7 mouse cellular contexts compared by ENCODE assay signal in genomic region chr7:3291197-3291596, GRCm38 (mm10). TPM values are rescaled to one million over a fixed set of nuclear protein-coding genes. Genes with fewer than 3 reads are reported as not detected.
DNase-seq lines count a peak whose midpoint lies in the region; ATAC-seq and TF ChIP-seq lines count a peak whose summit lies in the region.

No protein-coding gene starts in this region.

- ATAC-seq in heart, embryonic 15.5 days (replicated peaks; ENCODE audit: insufficient number of reproducible peaks, insufficient read depth, low FRiP score, low read depth), result 0 out of 2 replicates have a peak, but pooled peaks have one; percentile 6
- ATAC-seq in limb, embryonic 15.5 days (ENCODE audit: insufficient number of reproducible peaks, low FRiP score, low TSS enrichment, low read depth), result no peak
- peak; percentile 29; the same call in 1 of the 2 replicates for ATAC-seq in monocyte, adult 5-6 weeks (replicated peaks; ENCODE audit: insufficient number of reproducible peaks, low FRiP score, low TSS enrichment, poor library complexity, severe bottlenecking)

- WGBS in heart, embryonic 15.5 days, result 15% methylated on average over 6 of the region's 6 CpGs
- WGBS in limb, embryonic 15.5 days, result 32% methylated on average over 6 of the region's 6 CpGs

- peak overlapping the region; percentile 65 for H3K4me2 ChIP-seq in heart, embryonic 15.5 days
- peak overlapping the region; percentile 68 for H3K4me2 ChIP-seq in limb, embryonic 15.5 days

- peak overlapping the region; percentile 63; the same call in 1 of the 2 replicates for H3K4me3 ChIP-seq in bone marrow macrophage, adult 2 months (ENCODE audit: insufficient read depth, low read length)
- peak overlapping the region; percentile 68 for H3K4me3 ChIP-seq in heart, embryonic 15.5 days
- H3K4me3 ChIP-seq in limb, embryonic 15.5 days, result peak overlapping the region; percentile 52

- TF ChIP-seq CTCF in bone marrow macrophage, adult 2 months (IDR thresholded peaks at IDR 0.05; ENCODE audit: low read depth, low read length), result no peak

- H3K9me3 ChIP-seq in heart, embryonic 15.5 days (replicated peaks), result no peaks in the 10 kb centered on the region
- H3K9me3 ChIP-seq in limb, embryonic 15.5 days, result no peaks in the 10 kb centered on the region

- H3K27me3 ChIP-seq in heart, embryonic 15.5 days, result no peaks in the 10 kb centered on the region
- no peaks in the 10 kb centered on the region for H3K27me3 ChIP-seq in limb, embryonic 15.5 days

- DNase-seq in ES-CJ7 (ENCODE audit: low read depth, low spot score), result peak; percentile 89
- DNase-seq in retina, embryonic 14.5 days (ENCODE audit: low spot score), result no peak
- DNase-seq in thymus, postnatal 14 days, result no peak

- H3K27ac ChIP-seq in bone marrow macrophage, adult 2 months (ENCODE audit: insufficient read depth, low read depth, low read length), result no peak overlapping the region
- H3K27ac ChIP-seq in heart, embryonic 15.5 days, result peak overlapping the region; percentile 88
- H3K27ac ChIP-seq in limb, embryonic 15.5 days, result peak overlapping the region; percentile 94

- peaks cover 21% of the 10 kb centered on the region for H3K36me3 ChIP-seq in heart, embryonic 15.5 days
- peaks cover 15% of the 10 kb centered on the region for H3K36me3 ChIP-seq in limb, embryonic 15.5 days

- H3K4me1 ChIP-seq in bone marrow macrophage, adult 2 months (ENCODE audit: control insufficient read depth, insufficient read depth, low read length), result peaks cover 47% of the 10 kb centered on the region
- H3K4me1 ChIP-seq in heart, embryonic 15.5 days (replicated peaks), result peaks cover 44% of the 10 kb centered on the region
- H3K4me1 ChIP-seq in limb, embryonic 15.5 days, result peaks cover 38% of the 10 kb centered on the region

- TF ChIP-seq POLR2A in bone marrow macrophage, adult 2 months (IDR thresholded peaks at IDR 0.05; ENCODE audit: borderline replicate concordance, low read depth, low read length), result no peak

- H3K9ac ChIP-seq in heart, embryonic 15.5 days, result peak overlapping the region; percentile 71
- H3K9ac ChIP-seq in limb, embryonic 15.5 days, result peak overlapping the region; percentile 31

RNA-seq across cellular contexts. Expression of gene Prkcg, which starts 2.2 kb away (rescaled TPM):
- polyA plus RNA-seq in bone marrow macrophage, adult 2 months (2012; ENCODE audit: insufficient read depth, insufficient read length, missing spikeins), result 1.6 and 4.7 TPM in 2 replicates
- polyA plus RNA-seq in heart, embryonic 15.5 days (2015; fragmentation: Nextera tagmentation; extraction: Ambion mirVana), result 0.25 and 0.30 TPM in 2 replicates
- polyA plus RNA-seq in limb, embryonic 15.5 days (2015; fragmentation: Nextera tagmentation; extraction: Ambion mirVana), result 0.12 and 0.35 TPM in 2 replicates
- total RNA-seq in monocyte, adult 5-6 weeks (2017), result 1.9 to 7.0 TPM (median 3.2 TPM) in 3 replicates

RNA-seq across cellular contexts. Expression of gene Myadm, which starts 2.3 kb away (rescaled TPM):
- 256 and 280 TPM in 2 replicates for polyA plus RNA-seq in bone marrow macrophage, adult 2 months (2012; ENCODE audit: insufficient read depth, insufficient read length, missing spikeins)
- 182 and 204 TPM in 2 replicates for polyA plus RNA-seq in heart, embryonic 15.5 days (2015; fragmentation: Nextera tagmentation; extraction: Ambion mirVana)
- 125 and 177 TPM in 2 replicates for polyA plus RNA-seq in limb, embryonic 15.5 days (2015; fragmentation: Nextera tagmentation; extraction: Ambion mirVana)
- 50.6 to 61.2 TPM (median 60.3 TPM) in 3 replicates for total RNA-seq in monocyte, adult 5-6 weeks (2017)

RNA-seq across cellular contexts. Expression of gene Cacng7, which starts 41.6 kb away (rescaled TPM):
- 0.48 TPM in 1 of 2 replicates, not detected in the other for polyA plus RNA-seq in bone marrow macrophage, adult 2 months (2012; ENCODE audit: insufficient read depth, insufficient read length, missing spikeins)
- 0.10 and 0.44 TPM in 2 replicates for polyA plus RNA-seq in heart, embryonic 15.5 days (2015; fragmentation: Nextera tagmentation; extraction: Ambion mirVana)
- 1.7 and 2.6 TPM in 2 replicates for polyA plus RNA-seq in limb, embryonic 15.5 days (2015; fragmentation: Nextera tagmentation; extraction: Ambion mirVana)
- not detected in 3 replicates for total RNA-seq in monocyte, adult 5-6 weeks (2017)

RNA-seq across cellular contexts. Expression of gene Nlrp12, which starts 41.7 kb away (rescaled TPM):
- polyA plus RNA-seq in bone marrow macrophage, adult 2 months (2012; ENCODE audit: insufficient read depth, insufficient read length, missing spikeins), result not detected in 2 replicates
- polyA plus RNA-seq in heart, embryonic 15.5 days (2015; fragmentation: Nextera tagmentation; extraction: Ambion mirVana), result not detected in 2 replicates
- polyA plus RNA-seq in limb, embryonic 15.5 days (2015; fragmentation: Nextera tagmentation; extraction: Ambion mirVana), result 0.04 TPM in 1 of 2 replicates, not detected in the other
- total RNA-seq in monocyte, adult 5-6 weeks (2017), result 2.6 to 2.9 TPM in 2 of 3 replicates, not detected in the other
